Mouse (Mus musculus) CD4-positive, CD25-positive, alpha-beta regulatory T cell, adult 2 months (primary cell): ENCODE results near the gene Tecr.
A peak's percentile ranks its signal among the peaks of the same experiment; 100 is the strongest.

ENCODE experiments used
- DNase-seq: peaks from one replicate; pipeline ENCODE4 v3.0.0-alpha.2; 2012; ENCODE audit warnings: low read depth, low spot score

The Tecr gene

GRCm38 (mm10) chr8:83565731-83566375, 41.9 kb downstream of the Tecr start:
- DNase-seq = peak; percentile 50

- no peak for DNase-seq
These were observed 44.5 kb downstream of the Tecr start for GRCm38 (mm10) chr8:83563246-83563645.

DNA sequence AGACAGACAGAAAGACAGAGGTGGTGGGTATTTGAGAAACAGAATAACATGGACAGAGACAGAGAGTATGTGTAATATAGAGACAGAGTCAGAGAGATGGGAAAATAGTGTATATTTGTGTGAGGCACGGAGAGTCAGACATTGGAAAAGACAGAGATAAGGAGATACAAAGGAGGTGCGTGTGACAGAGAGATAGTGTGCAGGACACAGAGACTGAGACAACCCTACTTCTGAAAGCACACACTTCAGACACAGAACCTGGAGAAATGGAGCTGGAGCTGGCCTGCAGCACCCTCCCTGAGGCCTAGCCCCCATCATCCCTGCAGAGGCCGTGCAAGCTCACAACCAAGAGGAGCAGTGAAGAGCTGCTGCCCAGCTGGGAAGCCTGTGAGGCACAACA, 45.1 kb downstream of the Tecr start:
- no peak for DNase-seq

GRCm38 (mm10) chr8:83535736-83536135, 72.0 kb downstream of the Tecr start, which contains the start of gene Olfr370:
Gene Olfr370, plus strand, starts transcription at chr8:83535780.
- DNase-seq = no peak

DNA sequence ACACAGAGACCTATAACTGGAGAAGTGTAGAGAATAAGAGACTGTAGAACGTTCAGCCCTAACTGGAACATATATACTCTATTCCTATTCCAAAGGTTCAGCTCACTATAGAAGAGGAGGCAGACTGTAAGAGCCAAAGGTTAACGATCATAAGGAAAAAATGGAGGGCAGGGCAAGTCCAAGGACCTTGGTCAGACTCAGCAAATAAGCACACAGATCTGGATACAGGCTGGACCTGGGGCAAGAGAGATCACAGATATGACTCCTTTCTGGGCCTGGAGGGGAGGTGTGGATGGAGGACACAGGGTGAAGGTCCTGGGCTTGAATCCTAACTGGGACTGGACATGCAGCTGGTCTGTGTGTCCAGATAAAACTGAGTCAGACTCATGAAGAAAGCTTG, 73.0 kb downstream of the Tecr start:
- DNase-seq = no peak
